Mouse (Mus musculus) liver, embryonic 12.5 days (tissue): ENCODE data around the gene Ggt1. TPM values are rescaled to one million over a fixed set of nuclear protein-coding genes. Genes with fewer than 3 reads are reported as not detected.

Experiments used
- ATAC-seq: fragments of 200-750 bp; cut with Nextera tagmentation; 2 replicates; pipeline ENCODE4 v1.8.0; 2017; ENCODE audit warnings: moderate number of reproducible peaks, mild to moderate bottlenecking, moderate library complexity
- H3K27ac ChIP-seq: fragments of 300-500 bp; sonication (generic); 2 replicates; pipeline ENCODE4 v1.5.1; 2016; ENCODE audit warnings: mild to moderate bottlenecking
- H3K27me3 ChIP-seq: fragments of 300-500 bp; sonication (generic); replicated peaks from 2 replicates; pipeline ENCODE4 v1.6.1; 2016; ENCODE audit warnings: mild to moderate bottlenecking, moderate library complexity
- H3K36me3 ChIP-seq: fragments of 300-500 bp; sonication (generic); 2 replicates; pipeline ENCODE4 v1.6.1; 2016; ENCODE audit warnings: mild to moderate bottlenecking, moderate library complexity
- H3K4me1 ChIP-seq: fragments of 300-500 bp; sonication (generic); 2 replicates; pipeline ENCODE4 v1.6.1; 2016
- H3K4me2 ChIP-seq: fragments of 300-500 bp; sonication (generic); 2 replicates; pipeline ENCODE4 v1.6.1; 2016; ENCODE audit warnings: mild to moderate bottlenecking, moderate library complexity
- H3K4me3 ChIP-seq: fragments of 300-500 bp; sonication (generic); 2 replicates; pipeline ENCODE4 v1.5.1; 2016; ENCODE audit warnings: mild to moderate bottlenecking, moderate library complexity
- H3K9ac ChIP-seq: fragments of 300-500 bp; sonication (generic); 2 replicates; pipeline ENCODE4 v1.6.1; 2016; ENCODE audit warnings: mild to moderate bottlenecking, moderate library complexity
- H3K9me3 ChIP-seq: fragments of 300-500 bp; sonication (generic); replicated peaks from 2 replicates; pipeline ENCODE4 v1.6.1; 2016; ENCODE audit warnings: mild to moderate bottlenecking, moderate library complexity
- WGBS: fragments of 180-500 bp; shearing (Covaris S2); methylation state at CpG from one replicate; pipeline ENCODE4 v1.1.7; 2016; ENCODE audit not compliant: insufficient replicate concordance; 5-methylcytosine and 5-hydroxymethylcytosine counted together
- polyA plus RNA-seq: library from polyadenylated mRNA; unstranded; fragments of >200 nt; fragmentation: Nextera tagmentation; extraction: Ambion mirVana; gene quantifications from 2 replicates; pipeline ENCODE4 v1.2.1, GENCODE M21; 2016

Gene Ggt1
- polyA plus RNA-seq: 2.6 and 4.7 TPM in 2 replicates

- H3K4me3 ChIP-seq: no peak within 1 kb of the TSS; the same call in 1 of the 2 replicates
- H3K9me3 ChIP-seq: no peaks in the 10 kb centered on the region
- H3K4me2 ChIP-seq: peak within 1 kb of the TSS; percentile 69
- 46% methylated on average over 10 of the region's 10 CpGs for WGBS
- ATAC-seq: no peak
- no peaks in the 10 kb centered on the region for H3K36me3 ChIP-seq
- peaks cover 28% of the 10 kb centered on the region for H3K4me1 ChIP-seq
- no peak within 1 kb of the TSS for H3K27ac ChIP-seq
- H3K27me3 ChIP-seq: peaks cover 81% of the 10 kb centered on the region
- H3K9ac ChIP-seq: no peak within 1 kb of the TSS
Observed at GRCm38 (mm10) chr10:75561071-75561654, at the start of gene Ggt1. Ggt1 (plus strand) TSS chr10:75561604.

GRCm38 (mm10) chr10:75511897-75512296 is 49.5 kb upstream of the Ggt1 start:
- H3K9ac ChIP-seq: no peak overlapping the region
- H3K27ac ChIP-seq: no peak overlapping the region
- peaks cover 68% of the 10 kb centered on the region for H3K36me3 ChIP-seq
- H3K27me3 ChIP-seq: no peaks in the 10 kb centered on the region
- 91% methylated on average over 7 of the region's 7 CpGs for WGBS
- no peak overlapping the region for H3K4me2 ChIP-seq
- H3K4me1 ChIP-seq: peaks cover 46% of the 10 kb centered on the region
- ATAC-seq: no peak
- H3K9me3 ChIP-seq: no peaks in the 10 kb centered on the region
- no peak overlapping the region for H3K4me3 ChIP-seq

- Histone ChIP-seq H3K36me3 (peaks cover 59% of the 10 kb centered on the region), H3K9ac (peak overlapping the region; percentile 98; the same call in 1 of the 2 replicates), H3K4me3 (peak overlapping the region; percentile 97; the same call in 1 of the 2 replicates), H3K27me3 (no peaks in the 10 kb centered on the region), H3K4me2 (peak overlapping the region; percentile 93; the same call in 1 of the 2 replicates), H3K4me1 (peaks cover 46% of the 10 kb centered on the region), H3K27ac (peak overlapping the region; percentile 98; the same call in 1 of the 2 replicates), H3K9me3 (no peaks in the 10 kb centered on the region)
- WGBS: 89% methylated on average over 7 of the region's 7 CpGs
- ATAC-seq: no peak
Observed at GRCm38 (mm10) chr10:75512796-75513195, 48.6 kb upstream of the Ggt1 start.

GRCm38 (mm10) chr10:75513306-75514067 is 47.9 kb upstream of the Ggt1 start:
- H3K27me3 ChIP-seq: no peaks in the 10 kb centered on the region
- no peak for ATAC-seq
- H3K4me3 ChIP-seq: peak overlapping the region; percentile 97
- WGBS: 66% methylated on average over 8 of the region's 8 CpGs
- H3K9me3 ChIP-seq: no peaks in the 10 kb centered on the region
- H3K36me3 ChIP-seq: peaks cover 52% of the 10 kb centered on the region
- peak overlapping the region; percentile 98 for H3K27ac ChIP-seq
- peak overlapping the region; percentile 93 for H3K4me2 ChIP-seq
- peak overlapping the region; percentile 98 for H3K9ac ChIP-seq
- peaks cover 47% of the 10 kb centered on the region for H3K4me1 ChIP-seq

- H3K9ac ChIP-seq: peak overlapping the region; percentile 98
- H3K9me3 ChIP-seq: no peaks in the 10 kb centered on the region
- H3K4me3 ChIP-seq: peak overlapping the region; percentile 97
- peak overlapping the region; percentile 98 for H3K27ac ChIP-seq
- peaks cover 48% of the 10 kb centered on the region for H3K36me3 ChIP-seq
- H3K4me2 ChIP-seq: peak overlapping the region; percentile 93
- ATAC-seq: peak; percentile 17; the same call in 1 of the 2 replicates
- no peaks in the 10 kb centered on the region for H3K27me3 ChIP-seq
- 14% methylated on average over 7 of the region's 7 CpGs for WGBS
- H3K4me1 ChIP-seq: peaks cover 56% of the 10 kb centered on the region
Observed at GRCm38 (mm10) chr10:75514361-75514760, 47.0 kb upstream of the Ggt1 start.

- no peaks in the 10 kb centered on the region for H3K9me3 ChIP-seq
Observed at GRCm38 (mm10) chr10:75515216-75516037, 46.0 kb upstream of the Ggt1 start.

GRCm38 (mm10) chr10:75516038-75516723 is 45.2 kb upstream of the Ggt1 start:
- Histone ChIP-seq H3K4me1 (peaks cover 74% of the 10 kb centered on the region), H3K36me3 (peaks cover 48% of the 10 kb centered on the region), H3K4me2 (peak overlapping the region; percentile 93), H3K4me3 (peak overlapping the region; percentile 97), H3K9me3 (no peaks in the 10 kb centered on the region), H3K27ac (peak overlapping the region; percentile 98), H3K9ac (peak overlapping the region; percentile 98), H3K27me3 (no peaks in the 10 kb centered on the region)
- WGBS: 7% methylated on average over 8 of the region's 8 CpGs
- 0 out of 2 replicates have a peak, but pooled peaks have one; percentile 8 for ATAC-seq

More at GRCm38 (mm10) chr10:75515216-75516037, 46.0 kb upstream of the Ggt1 start:
- peak; percentile 76 for ATAC-seq
- Histone ChIP-seq H3K36me3 (peaks cover 48% of the 10 kb centered on the region), H3K4me2 (peak overlapping the region; percentile 93), H3K27me3 (no peaks in the 10 kb centered on the region), H3K4me1 (peaks cover 66% of the 10 kb centered on the region), H3K27ac (peak overlapping the region; percentile 98), H3K4me3 (peak overlapping the region; percentile 97), H3K9ac (peak overlapping the region; percentile 98)
- WGBS: 17% methylated on average over 4 of the region's 4 CpGs

GRCm38 (mm10) chr10:75516724-75517072 is 44.7 kb upstream of the Ggt1 start:
- peak overlapping the region; percentile 98 for H3K9ac ChIP-seq
- WGBS: 1% methylated on average over 12 of the region's 12 CpGs
- ATAC-seq: no peak
- H3K27me3 ChIP-seq: no peaks in the 10 kb centered on the region
- peak overlapping the region; percentile 97 for H3K4me3 ChIP-seq
- H3K4me1 ChIP-seq: peaks cover 74% of the 10 kb centered on the region
- peaks cover 48% of the 10 kb centered on the region for H3K36me3 ChIP-seq
- peak overlapping the region; percentile 98 for H3K27ac ChIP-seq
- H3K9me3 ChIP-seq: no peaks in the 10 kb centered on the region
- H3K4me2 ChIP-seq: peak overlapping the region; percentile 93

- Histone ChIP-seq H3K4me1 (peaks cover 70% of the 10 kb centered on the region), H3K27me3 (no peaks in the 10 kb centered on the region), H3K9ac (peak within 1 kb of the TSS; percentile 98), H3K4me2 (peak within 1 kb of the TSS; percentile 93), H3K4me3 (peak within 1 kb of the TSS; percentile 97), H3K27ac (peak within 1 kb of the TSS; percentile 98), H3K36me3 (peaks cover 48% of the 10 kb centered on the region), H3K9me3 (no peaks in the 10 kb centered on the region)
- ATAC-seq: peak; percentile 87
- 1% methylated on average over 40 of the region's 52 CpGs for WGBS
Observed at GRCm38 (mm10) chr10:75517073-75517757, 44.2 kb upstream of the Ggt1 start, which contains the start of gene Snrpd3. Snrpd3 (plus strand) TSS chr10:75517551.

- peak within 1 kb of the TSS; percentile 97 for H3K4me3 ChIP-seq
- H3K4me1 ChIP-seq: peaks cover 65% of the 10 kb centered on the region
Observed at GRCm38 (mm10) chr10:75517758-75518143, 43.7 kb upstream of the Ggt1 start, which contains the start of gene Gucd1. Gucd1 (minus strand) TSS chr10:75517972.

More at GRCm38 (mm10) chr10:75517758-75518143, 43.7 kb upstream of the Ggt1 start, which contains the start of gene Gucd1:
- H3K27ac ChIP-seq: peak within 1 kb of the TSS; percentile 98
- no peaks in the 10 kb centered on the region for H3K27me3 ChIP-seq
- 1% methylated on average over 20 of the region's 20 CpGs for WGBS
- H3K9ac ChIP-seq: peak within 1 kb of the TSS; percentile 98
- peak; percentile 73 for ATAC-seq
- peaks cover 46% of the 10 kb centered on the region for H3K36me3 ChIP-seq
- H3K4me2 ChIP-seq: peak within 1 kb of the TSS; percentile 93
- no peaks in the 10 kb centered on the region for H3K9me3 ChIP-seq
